Mouse (Mus musculus) limb, embryonic 14.5 days (tissue): ENCODE results near the gene Cep97. TPM values are rescaled to one million over a fixed set of nuclear protein-coding genes. Genes with fewer than 3 reads are reported as not detected.
A peak's percentile ranks its signal among the peaks of the same experiment; 100 is the strongest.

ENCODE experiments used
- ATAC-seq: fragments of 200-750 bp; cut with Nextera tagmentation; 2 replicates; pipeline ENCODE4 v1.8.0; 2017; ENCODE audit warnings: low read depth, moderate number of reproducible peaks, moderate TSS enrichment; ENCODE audit not compliant: low FRiP score
- DNase-seq: peaks from one replicate; pipeline ENCODE4 v3.0.0-alpha.2; 2015; ENCODE audit warnings: low spot score
- H3K27ac ChIP-seq: fragments of 300-500 bp; sonication (generic); replicated peaks from 2 replicates; pipeline ENCODE4 v1.5.1; 2014; ENCODE audit warnings: low read depth, mild to moderate bottlenecking, low read length, moderate library complexity, mixed read lengths
- H3K27me3 ChIP-seq: fragments of 300-500 bp; sonication (generic); 2 replicates; pipeline ENCODE4 v1.6.1; 2014; ENCODE audit warnings: low read length, mixed read lengths; ENCODE audit not compliant: control insufficient read depth, insufficient read depth
- H3K36me3 ChIP-seq: fragments of 300-500 bp; sonication (generic); 2 replicates; pipeline ENCODE4 v1.6.1; 2014; ENCODE audit warnings: mild to moderate bottlenecking, low read length, moderate library complexity, mixed read lengths; ENCODE audit not compliant: control insufficient read depth, insufficient read depth
- H3K4me1 ChIP-seq: fragments of 300-500 bp; sonication (generic); 2 replicates; pipeline ENCODE4 v1.6.1; 2014; ENCODE audit warnings: antibody characterized with exemption, low read length, mixed read lengths; ENCODE audit not compliant: control insufficient read depth, insufficient read depth
- H3K4me2 ChIP-seq: fragments of 300-500 bp; sonication (generic); replicated peaks from 2 replicates; pipeline ENCODE4 v1.6.1; 2014; ENCODE audit warnings: low read depth, mild to moderate bottlenecking, low read length, moderate library complexity; ENCODE audit not compliant: severe bottlenecking
- H3K4me3 ChIP-seq: fragments of 300-500 bp; sonication (generic); replicated peaks from 2 replicates; pipeline ENCODE4 v1.5.1; 2014; ENCODE audit warnings: low read length
- H3K9ac ChIP-seq: fragments of 300-500 bp; sonication (generic); 2 replicates; pipeline ENCODE4 v1.6.1; 2014; ENCODE audit warnings: mild to moderate bottlenecking, low read depth, low read length, moderate library complexity; ENCODE audit not compliant: severe bottlenecking
- H3K9me3 ChIP-seq: fragments of 300-500 bp; sonication (generic); 2 replicates; pipeline ENCODE4 v1.6.1; 2016; ENCODE audit warnings: low read length; ENCODE audit not compliant: control insufficient read depth
- POLR2A ChIP-seq: fragments of 200-500 bp; IDR thresholded peaks from 2 replicates; pipeline ENCODE4 v1.8.0; 2012; ENCODE audit warnings: inconsistent platforms, mild to moderate bottlenecking, moderate library complexity, borderline replicate concordance; ENCODE audit not compliant: insufficient read depth, insufficient read length; ENCODE audit errors: extremely low read depth
- WGBS: fragments of 180-500 bp; shearing (Covaris S2); extraction: QIAGEN DNeasy Blood & Tissue Kit; methylation state at CpG from one replicate; pipeline ENCODE4 v1.1.7; 2014; 5-methylcytosine and 5-hydroxymethylcytosine counted together
- polyA plus RNA-seq, 2 experiments: library from polyadenylated mRNA; depleted of rRNA in 1 of 2; stranded (reverse) in 1 of 2; unstranded in 1 of 2; fragments of >200 nt; fragmentation: Nextera tagmentation in 1 of 2; extraction: Ambion mirVana in 1 of 2; gene quantifications; 2 replicates each; pipeline versions ENCODE4 v1.2.1 to v1.2.3; 2012 to 2014

The Cep97 gene
- polyA plus RNA-seq, 2 experiments, result 7.4 to 9.1 TPM

DNA sequence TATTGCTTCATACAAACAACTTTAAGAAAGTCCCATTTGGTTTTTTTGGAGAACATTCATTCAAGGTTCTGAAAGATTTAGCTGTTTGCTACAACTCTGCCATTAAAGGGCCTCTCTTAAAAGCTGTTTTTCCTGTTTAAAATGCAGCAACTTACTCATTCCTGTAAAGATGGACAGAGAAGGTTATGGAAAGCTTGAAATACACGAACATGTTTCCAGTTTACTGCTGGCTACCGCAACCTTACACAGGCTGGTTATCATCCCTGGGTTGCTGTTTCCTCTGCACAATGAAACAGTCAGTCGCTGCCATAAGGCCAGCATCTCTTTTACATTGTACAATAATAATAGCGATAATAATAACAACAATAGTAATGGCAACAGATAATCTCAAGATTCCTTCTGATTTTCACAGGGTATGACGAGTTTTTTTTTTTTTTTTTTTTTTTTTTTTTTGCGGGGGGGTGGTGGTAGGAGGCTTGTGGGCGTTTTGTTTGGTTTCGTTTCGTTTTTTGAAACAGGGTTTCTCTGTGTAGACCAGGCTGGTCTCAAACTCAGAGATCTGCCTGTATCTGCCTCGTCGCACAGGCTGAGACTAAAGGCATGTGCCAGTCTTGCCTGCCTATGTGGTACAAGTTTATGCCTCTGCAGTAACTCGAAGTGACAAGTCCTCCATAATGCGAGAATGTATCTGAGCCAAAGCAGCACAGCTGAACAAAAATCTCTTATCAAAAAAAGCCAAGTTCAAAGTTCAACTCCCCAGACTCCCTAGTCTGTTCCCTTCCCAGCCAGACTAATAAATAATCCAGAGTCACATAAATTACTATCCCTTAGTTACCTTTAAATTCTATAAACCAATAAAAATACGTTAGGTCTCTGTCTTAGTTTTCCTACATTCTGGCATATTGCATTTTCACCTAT lies 32.6 kb downstream of the Cep97 start:
- Histone ChIP-seq H3K4me2 (no peak overlapping the region), H3K27ac (no peak overlapping the region), H3K4me3 (no peak overlapping the region), H3K4me1 (no peaks in the 10 kb centered on the region), H3K27me3 (no peaks in the 10 kb centered on the region), H3K9ac (no peak overlapping the region), H3K36me3 (peaks cover 24% of the 10 kb centered on the region), H3K9me3 (no peaks in the 10 kb centered on the region)
- ATAC-seq (no peak), DNase-seq (no peak)
- 85% methylated on average over 14 of the region's 14 CpGs for WGBS
- TF ChIP-seq POLR2A, result no peak

DNA sequence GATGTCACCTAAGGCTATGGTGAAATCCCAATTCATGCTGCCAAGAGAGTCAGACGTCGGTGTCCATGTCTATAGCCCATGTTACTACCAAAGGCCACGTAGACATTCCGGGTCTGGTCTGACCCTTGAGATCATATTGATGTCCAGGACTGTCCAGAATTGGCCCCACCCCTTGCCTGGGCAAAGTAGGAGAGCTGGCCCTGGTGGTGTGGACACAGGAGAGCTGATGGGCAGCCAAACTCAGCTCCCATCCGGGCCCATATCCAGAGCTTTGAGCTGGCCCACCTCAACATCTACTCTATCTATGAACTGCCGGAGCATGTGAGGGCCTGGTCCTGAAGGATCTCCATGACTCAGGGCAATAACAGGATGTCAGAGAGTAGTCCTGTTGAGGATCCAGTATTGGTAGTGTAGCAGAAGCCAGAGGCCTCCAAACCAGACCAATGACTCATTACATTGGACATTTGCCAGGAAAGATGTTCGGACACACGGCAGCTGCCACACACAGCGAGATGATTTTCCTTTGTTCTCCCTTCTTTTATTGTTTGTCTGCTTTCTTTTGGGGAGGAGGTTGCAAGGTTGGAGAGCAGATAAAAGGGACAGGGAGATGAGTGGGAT lies 36.2 kb downstream of the Cep97 start:
- Histone ChIP-seq H3K4me3 (no peak overlapping the region), H3K4me2 (no peak overlapping the region), H3K4me1 (peaks cover 3% of the 10 kb centered on the region; the same call in 1 of the 2 replicates), H3K9ac (no peak overlapping the region), H3K27ac (no peak overlapping the region), H3K36me3 (no peaks in the 10 kb centered on the region), H3K9me3 (no peaks in the 10 kb centered on the region), H3K27me3 (no peaks in the 10 kb centered on the region)
- 87% methylated on average over 9 of the region's 9 CpGs for WGBS
- no peak for ATAC-seq
- no peak for DNase-seq
- TF ChIP-seq POLR2A, result no peak

DNA sequence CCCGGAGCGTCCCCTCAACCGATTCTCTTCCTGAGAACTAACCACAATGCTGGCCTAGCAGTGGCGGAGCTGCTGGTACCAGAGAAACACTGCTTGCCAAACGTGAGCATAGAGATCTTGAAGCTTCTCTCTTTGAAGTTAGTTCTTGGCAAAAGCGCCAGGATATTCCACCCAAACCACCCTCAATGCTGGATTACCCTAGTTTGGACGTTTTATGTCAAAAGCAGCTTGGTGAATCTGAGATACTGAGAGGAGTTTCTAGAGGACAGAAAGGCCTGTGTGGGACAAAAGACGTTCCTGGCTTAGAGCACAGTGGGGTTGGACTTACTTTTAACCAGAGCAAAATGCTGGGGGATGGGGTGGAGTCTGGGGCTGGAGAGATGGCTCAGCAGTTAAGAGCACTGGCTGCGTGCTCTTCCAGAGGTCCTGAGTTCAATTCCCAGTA lies 39.0 kb downstream of the Cep97 start:
- Histone ChIP-seq H3K9me3 (no peaks in the 10 kb centered on the region), H3K36me3 (no peaks in the 10 kb centered on the region), H3K9ac (peak overlapping the region; percentile 70), H3K4me1 (peaks cover 3% of the 10 kb centered on the region; the same call in 1 of the 2 replicates), H3K4me3 (peak overlapping the region; percentile 73), H3K27ac (peak overlapping the region; percentile 58; the same call in 1 of the 2 replicates), H3K4me2 (peak overlapping the region; percentile 85), H3K27me3 (no peaks in the 10 kb centered on the region)
- WGBS, result 6% methylated on average over 9 of the region's 9 CpGs
- no peak for TF ChIP-seq POLR2A
- DNase-seq (no peak), ATAC-seq (no peak; the same call in 1 of the 2 replicates)

DNA sequence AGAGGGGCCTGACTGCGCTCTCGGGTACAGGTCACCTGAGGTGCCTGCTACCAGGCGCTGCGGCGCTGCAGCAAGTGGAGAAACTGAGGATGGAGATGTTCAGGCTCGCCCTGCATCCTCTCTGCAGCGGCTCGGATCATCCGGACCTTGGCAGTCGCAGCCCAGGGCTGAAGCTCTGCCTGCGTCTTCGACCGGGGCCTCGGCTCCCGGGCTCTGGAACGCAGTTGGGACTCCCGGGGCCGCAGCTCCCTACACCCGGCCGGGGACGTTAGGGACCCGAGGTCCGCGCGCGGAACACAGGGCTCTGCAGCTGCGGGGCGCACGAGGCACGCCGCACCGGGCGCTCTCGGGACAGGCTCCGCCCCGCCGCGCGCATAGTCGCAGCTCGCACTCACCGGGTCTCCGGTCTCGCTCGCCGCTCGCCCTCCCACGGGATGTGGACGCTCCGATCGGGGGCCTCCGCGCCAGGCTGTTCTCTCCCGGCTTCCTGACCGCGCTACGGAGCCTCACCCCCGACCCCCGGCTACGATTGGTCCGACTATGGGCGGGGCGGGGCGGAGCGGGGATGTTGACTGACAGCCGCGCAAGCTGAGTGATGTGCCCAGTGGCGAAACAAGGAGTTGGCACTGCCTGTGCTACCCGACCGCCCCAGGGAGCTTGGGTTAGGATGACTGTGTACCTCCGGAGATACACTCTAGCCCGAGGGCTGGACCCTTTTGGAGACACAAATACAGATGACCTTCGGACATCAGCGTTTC lies 39.6 kb downstream of the Cep97 start, which contains the start of gene Nxpe3:
Nxpe3 (minus strand) TSS at position 393 of the 758 bp plus-strand sequence.
- WGBS, result under 1% methylated on average over 41 of the region's 74 CpGs
- Histone ChIP-seq H3K4me2 (peak within 1 kb of the TSS; percentile 85), H3K27ac (peak within 1 kb of the TSS; percentile 58; the same call in 1 of the 2 replicates)

DNA sequence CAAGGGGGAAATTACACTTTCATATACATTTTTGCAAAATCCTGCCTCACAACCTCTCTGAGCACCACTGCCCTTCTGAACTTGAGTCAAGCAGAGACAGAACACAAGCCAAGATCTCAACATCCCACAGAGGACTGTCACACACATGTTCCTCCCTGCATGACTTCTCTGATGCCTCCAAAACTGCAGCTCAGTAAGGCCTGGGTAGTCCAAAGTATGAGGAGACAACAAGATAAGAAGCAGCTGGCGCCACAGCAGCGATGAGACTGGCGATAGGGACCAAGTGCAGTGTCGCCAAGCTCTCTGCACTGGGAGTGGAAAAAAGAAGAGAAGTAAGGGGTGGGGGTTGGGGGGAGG lies 40.1 kb downstream of the Cep97 start:
- H3K4me1 ChIP-seq, result peaks cover 3% of the 10 kb centered on the region; the same call in 1 of the 2 replicates
- no peak for TF ChIP-seq POLR2A
- no peaks in the 10 kb centered on the region for H3K36me3 ChIP-seq
- H3K27me3 ChIP-seq, result no peaks in the 10 kb centered on the region
- DNase-seq, result no peak
- H3K9me3 ChIP-seq, result no peaks in the 10 kb centered on the region
- peak overlapping the region; percentile 85 for H3K4me2 ChIP-seq
- ATAC-seq, result no peak
- no peak overlapping the region for H3K27ac ChIP-seq
- H3K9ac ChIP-seq, result peak overlapping the region; percentile 70
- peak overlapping the region; percentile 73 for H3K4me3 ChIP-seq
- WGBS, result 3% methylated on average over 4 of the region's 4 CpGs

More for the DNA sequence above, 39.6 kb downstream of the Cep97 start, which contains the start of gene Nxpe3:
- TF ChIP-seq POLR2A, result no peak
- H3K4me3 ChIP-seq, result peak within 1 kb of the TSS; percentile 73
- no peaks in the 10 kb centered on the region for H3K36me3 ChIP-seq
- ATAC-seq, result peak; percentile 91
- peaks cover 3% of the 10 kb centered on the region; the same call in 1 of the 2 replicates for H3K4me1 ChIP-seq
- DNase-seq, result peak; percentile 79
- H3K9ac ChIP-seq, result peak within 1 kb of the TSS; percentile 70
- no peaks in the 10 kb centered on the region for H3K9me3 ChIP-seq
- no peaks in the 10 kb centered on the region for H3K27me3 ChIP-seq
